ENCODE assay signal across 10 mouse cellular contexts in the genomic region with DNA sequence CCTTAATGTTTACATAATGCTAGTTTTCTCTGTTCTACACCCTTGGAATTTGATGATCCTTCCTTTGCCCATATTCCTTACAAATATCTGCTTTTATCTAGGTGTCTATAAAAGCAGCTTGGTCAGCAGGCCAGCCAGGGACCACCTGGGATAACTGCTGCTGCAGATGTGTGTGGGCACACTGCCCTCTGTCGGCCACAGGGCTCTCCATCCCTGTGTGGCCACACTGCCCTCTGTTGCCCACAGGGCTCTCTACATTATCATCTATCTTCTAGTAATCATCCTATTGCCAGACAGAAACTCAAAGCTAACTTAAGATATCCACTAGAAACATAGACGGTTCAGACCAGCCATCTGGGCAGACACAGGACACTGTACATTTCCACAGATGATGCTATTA. TPM values are rescaled to one million over a fixed set of nuclear protein-coding genes. Genes with fewer than 3 reads are reported as not detected.
DNase-seq lines count a peak whose midpoint lies in the region; ATAC-seq and TF ChIP-seq lines count a peak whose summit lies in the region.
"Had no signal": no experiment of that assay in that cellular context is flagged by ENCODE, and none has a peak within 500 bp of the region (broad histone marks: within the 10 kb centered on the region; RNA-seq: fewer than 3 reads in every experiment).

No protein-coding gene starts in this region.

- 7% methylated on average over 2 of the region's 2 CpGs for WGBS in spleen, adult 2 months
- 10% methylated on average over 2 of the region's 2 CpGs for WGBS in neural tube, embryonic 11.5 days

- H3K9me3 ChIP-seq in neural tube, embryonic 11.5 days (ENCODE audit: control insufficient read depth, low read length): no peaks in the 10 kb centered on the region

- no peak overlapping the region for H3K9ac ChIP-seq in neural tube, embryonic 11.5 days (ENCODE audit: low read length)

- TF ChIP-seq POLR2A in spleen, adult 2 months (IDR thresholded peaks at IDR 0.05; ENCODE audit: low read depth, low read length): no peak

- no peak for ATAC-seq in neural tube, embryonic 11.5 days (ENCODE audit: insufficient read depth, low FRiP score, low TSS enrichment)

- peak; percentile 56 for DNase-seq in gastrocnemius, adult 18-20 months (ENCODE audit: low spot score)
- DNase-seq in gastrocnemius, postnatal 25 days: no peak
- DNase-seq in spleen, adult 2 months (ENCODE audit: low read depth in 1 of 2, low spot score in 2 of 2): peak in 1 of 2 experiments; percentile 21
- DNase-seq in spleen, postnatal 14 days (ENCODE audit: low spot score in 2 of 2): no peak
- peak; percentile 62 to 64 for DNase-seq in cerebellum, postnatal 36 days
- DNase-seq in kidney, postnatal 10 days: peak; percentile 69
- peak; percentile 58 for DNase-seq in neural tube, embryonic 11.5 days (ENCODE audit: low spot score)
- DNase-seq in urinary bladder, postnatal 10 days (ENCODE audit: low spot score): no peak

- H3K4me3 ChIP-seq in spleen, adult 2 months (ENCODE audit: extremely low read depth, insufficient read depth, insufficient read length): no peak overlapping the region
- no peak overlapping the region for H3K4me3 ChIP-seq in neural tube, embryonic 11.5 days (ENCODE audit: low read depth, low read length)

- H3K4me2 ChIP-seq in neural tube, embryonic 11.5 days (ENCODE audit: low read depth): no peak overlapping the region

- TF ChIP-seq CTCF in spleen, adult 2 months (IDR thresholded peaks at IDR 0.05; ENCODE audit: extremely low read depth, insufficient read depth, insufficient read length, insufficient replicate concordance): peak; percentile 81; the same call in 1 of the 2 replicates

- no peaks in the 10 kb centered on the region for H3K4me1 ChIP-seq in spleen, adult 2 months (ENCODE audit: control insufficient read depth, insufficient read depth, insufficient read length)
- no peaks in the 10 kb centered on the region for H3K4me1 ChIP-seq in neural tube, embryonic 11.5 days (ENCODE audit: control insufficient read depth, insufficient read depth, low read length)

- peaks cover 19% of the 10 kb centered on the region for H3K36me3 ChIP-seq in spleen, adult 2 months (ENCODE audit: control insufficient read depth, insufficient read depth, low read length)
- 0 out of 2 replicates have a peak, but pooled peaks cover 2% of the 10 kb centered on the region for H3K36me3 ChIP-seq in neural tube, embryonic 11.5 days (ENCODE audit: control insufficient read depth, insufficient read depth, low read length)

- no peak overlapping the region for H3K27ac ChIP-seq in spleen, adult 2 months (ENCODE audit: insufficient read depth, low read length)
- H3K27ac ChIP-seq in neural tube, embryonic 11.5 days (ENCODE audit: low read depth, low read length): no peak overlapping the region

- no peaks in the 10 kb centered on the region for H3K27me3 ChIP-seq in spleen, adult 2 months (ENCODE audit: control insufficient read depth, insufficient read depth, low read length)
- H3K27me3 ChIP-seq in neural tube, embryonic 11.5 days (ENCODE audit: control insufficient read depth, insufficient read depth, low read length): no peaks in the 10 kb centered on the region

RNA-seq across cellular contexts. Expression of a gene that starts 12.4 kb away (rescaled TPM):
- total RNA-seq in gastrocnemius, adult 18-20 months (2021): 10 to 100 TPM; 39.0 to 40.2 TPM
- 10 to 100 TPM; 30.7 to 34.6 TPM for total RNA-seq in gastrocnemius, postnatal 25 days (2021)
- polyA plus RNA-seq in spleen, adult 2 months (2012; rRNA removed): 23.9 and 30.7 TPM in 2 replicates
- polyA plus RNA-seq in neural tube, embryonic 11.5 days (2014; fragmentation: Nextera tagmentation; extraction: Ambion mirVana): 73.6 and 77.0 TPM in 2 replicates

RNA-seq across cellular contexts. Expression of a gene that starts 39.8 kb away (rescaled TPM):
- total RNA-seq in gastrocnemius, adult 18-20 months (2021): 1 to 10 TPM; 3.2 to 3.4 TPM
- total RNA-seq in gastrocnemius, postnatal 25 days (2021): 1 to 10 TPM; 2.3 to 4.1 TPM
- 16.4 and 19.5 TPM in 2 replicates for polyA plus RNA-seq in spleen, adult 2 months (2012; rRNA removed)
- 5.6 and 7.8 TPM in 2 replicates for polyA plus RNA-seq in neural tube, embryonic 11.5 days (2014; fragmentation: Nextera tagmentation; extraction: Ambion mirVana)

RNA-seq across cellular contexts. Expression of a gene that starts 59.0 kb away (rescaled TPM):
- total RNA-seq in gastrocnemius, adult 18-20 months (2021): not detected
- not detected for total RNA-seq in gastrocnemius, postnatal 25 days (2021)
- 0.04 TPM in 1 of 2 replicates, not detected in the other for polyA plus RNA-seq in spleen, adult 2 months (2012; rRNA removed)
- not detected in 2 replicates for polyA plus RNA-seq in neural tube, embryonic 11.5 days (2014; fragmentation: Nextera tagmentation; extraction: Ambion mirVana)
- total RNA-seq: neutrophil, adult 5-6 weeks had no signal
- polyA plus RNA-seq: intestine, embryonic 14.5 days had no signal

Comparison
In these comparisons a context has a peak if more than half of its experiments do, and no peak if none do; other contexts are left out.
1. DNase-seq: peak in gastrocnemius, adult 18-20 months (single experiment), cerebellum, postnatal 36 days (2 of 2), kidney, postnatal 10 days (single experiment) and neural tube, embryonic 11.5 days (single experiment); none in gastrocnemius, postnatal 25 days (single experiment), spleen, postnatal 14 days (0 of 2) and urinary bladder, postnatal 10 days (single experiment).